In genomic region chr17:13667006-13667405, GRCm38 (mm10) we compare ENCODE assay signal across 10 mouse cellular contexts.
A peak's percentile ranks its signal among the peaks of the same experiment; 100 is the strongest.
DNase-seq lines count a peak whose midpoint lies in the region; ATAC-seq and TF ChIP-seq lines count a peak whose summit lies in the region.
"Had no signal": no experiment of that assay in that cellular context is flagged by ENCODE, and none has a peak within 500 bp of the region (broad histone marks: within the 10 kb centered on the region; RNA-seq: fewer than 3 reads in every experiment).

No protein-coding gene starts in this region.

- no peaks in the 10 kb centered on the region for H3K9me3 ChIP-seq in embryonic facial prominence, embryonic 12.5 days
- no peaks in the 10 kb centered on the region for H3K9me3 ChIP-seq in hindbrain, embryonic 12.5 days (replicated peaks)
- no peaks in the 10 kb centered on the region for H3K9me3 ChIP-seq in midbrain, postnatal 0 days (ENCODE audit: low read length)

- H3K27ac ChIP-seq in embryonic facial prominence, embryonic 12.5 days: no peak overlapping the region
- H3K27ac ChIP-seq in hindbrain, embryonic 12.5 days: peak overlapping the region; percentile 93
- 0 out of 2 replicates have a peak overlapping the region, but pooled peaks have one; percentile 0 for H3K27ac ChIP-seq in midbrain, postnatal 0 days (ENCODE audit: low read depth, low read length)

- TF ChIP-seq CTCF in midbrain, postnatal 0 days (IDR thresholded peaks at IDR 0.05): no peak

- H3K36me3 ChIP-seq in embryonic facial prominence, embryonic 12.5 days: no peaks in the 10 kb centered on the region
- no peaks in the 10 kb centered on the region for H3K36me3 ChIP-seq in hindbrain, embryonic 12.5 days
- no peaks in the 10 kb centered on the region for H3K36me3 ChIP-seq in midbrain, postnatal 0 days (ENCODE audit: insufficient read depth, low read length)

- no peak overlapping the region for H3K9ac ChIP-seq in embryonic facial prominence, embryonic 12.5 days
- peak overlapping the region; percentile 27; the same call in 1 of the 2 replicates for H3K9ac ChIP-seq in hindbrain, embryonic 12.5 days
- no peak overlapping the region for H3K9ac ChIP-seq in midbrain, postnatal 0 days (replicated peaks; ENCODE audit: low read length, poor library complexity, severe bottlenecking)

- no peaks in the 10 kb centered on the region for H3K27me3 ChIP-seq in embryonic facial prominence, embryonic 12.5 days
- H3K27me3 ChIP-seq in hindbrain, embryonic 12.5 days: no peaks in the 10 kb centered on the region
- H3K27me3 ChIP-seq in midbrain, postnatal 0 days (ENCODE audit: insufficient read depth, low read length): no peaks in the 10 kb centered on the region

- peak; percentile 59; the same call in 1 of the 2 replicates for ATAC-seq in embryonic facial prominence, embryonic 12.5 days (ENCODE audit: insufficient number of reproducible peaks, insufficient read depth, low FRiP score, low TSS enrichment)
- ATAC-seq in hindbrain, embryonic 12.5 days (ENCODE audit: low FRiP score): peak; percentile 24
- no peak for ATAC-seq in midbrain, postnatal 0 days (ENCODE audit: low FRiP score)
- ATAC-seq in megakaryocyte-erythroid progenitor cell, adult 5-6 weeks (replicated peaks; ENCODE audit: low FRiP score, low TSS enrichment, poor library complexity, severe bottlenecking): no peak

- 54% methylated on average over 3 of the region's 3 CpGs for WGBS in embryonic facial prominence, embryonic 12.5 days
- 28% methylated on average over 3 of the region's 3 CpGs for WGBS in hindbrain, embryonic 12.5 days
- 30% methylated on average over 3 of the region's 3 CpGs for WGBS in midbrain, postnatal 0 days

- peaks cover 19% of the 10 kb centered on the region for H3K4me1 ChIP-seq in embryonic facial prominence, embryonic 12.5 days
- peaks cover 48% of the 10 kb centered on the region for H3K4me1 ChIP-seq in hindbrain, embryonic 12.5 days
- H3K4me1 ChIP-seq in midbrain, postnatal 0 days (ENCODE audit: insufficient read depth, low read length): no peaks in the 10 kb centered on the region

- no peak overlapping the region for H3K4me2 ChIP-seq in embryonic facial prominence, embryonic 12.5 days (replicated peaks)
- no peak overlapping the region for H3K4me2 ChIP-seq in hindbrain, embryonic 12.5 days (replicated peaks)
- no peak overlapping the region for H3K4me2 ChIP-seq in midbrain, postnatal 0 days (ENCODE audit: low read depth, low read length, poor library complexity, severe bottlenecking)

- peak; percentile 51 for DNase-seq in cerebellum, adult 9-10 months
- DNase-seq in cerebellum, adult 18-20 months: no peak
- peak; percentile 69 for DNase-seq in midbrain, postnatal 0 days (ENCODE audit: low spot score)
- no peak for DNase-seq in ovary, postnatal 14 days (ENCODE audit: low spot score)
- DNase-seq in spleen, adult 18-20 months: no peak
- DNase-seq: gastrocnemius, postnatal 14 days; kidney, adult 11 months had no signal

- H3K4me3 ChIP-seq in embryonic facial prominence, embryonic 12.5 days: no peak overlapping the region
- H3K4me3 ChIP-seq in hindbrain, embryonic 12.5 days: no peak overlapping the region
- H3K4me3 ChIP-seq in midbrain, postnatal 0 days (ENCODE audit: low read depth, low read length): no peak overlapping the region

Comparison
In these comparisons a context has a peak if more than half of its experiments do, and no peak if none do; other contexts are left out.
1. DNase-seq: peak in cerebellum, adult 9-10 months (single experiment) and midbrain, postnatal 0 days (single experiment); none in cerebellum, adult 18-20 months (0 of 2), ovary, postnatal 14 days (single experiment) and spleen, adult 18-20 months (0 of 2).
2. ATAC-seq: peak in embryonic facial prominence, embryonic 12.5 days (single experiment) and hindbrain, embryonic 12.5 days (single experiment); none in midbrain, postnatal 0 days (single experiment) and megakaryocyte-erythroid progenitor cell, adult 5-6 weeks (single experiment).